Mouse (Mus musculus) hindlimb bud, embryonic 11.5 days (tissue): ENCODE measurements around the gene Syt8.
A peak's percentile ranks its signal among the peaks of the same experiment; 100 is the strongest.

Source experiments
- DNase-seq: peaks from one replicate; pipeline ENCODE4 v3.0.0-alpha.2; 2012; ENCODE audit warnings: low read depth, low spot score; ENCODE audit errors: extremely low spot score

Syt8 gene

GRCm38 (mm10) chr7:142408686-142409085 lies 26.0 kb upstream of the Syt8 start:
- DNase-seq: no peak

- no peak for DNase-seq
Measured at GRCm38 (mm10) chr7:142409603-142410002, 25.0 kb upstream of the Syt8 start.

GRCm38 (mm10) chr7:142413285-142413684 lies 21.4 kb upstream of the Syt8 start:
- no peak for DNase-seq

- DNase-seq: no peak
Measured at GRCm38 (mm10) chr7:142415314-142415713, 19.3 kb upstream of the Syt8 start.

GRCm38 (mm10) chr7:142416225-142416624 lies 18.4 kb upstream of the Syt8 start:
- no peak for DNase-seq

GRCm38 (mm10) chr7:142418027-142418426 lies 16.6 kb upstream of the Syt8 start:
- DNase-seq: no peak

GRCm38 (mm10) chr7:142418679-142419078 lies 16.0 kb upstream of the Syt8 start:
- no peak for DNase-seq

GRCm38 (mm10) chr7:142419887-142420286 lies 14.8 kb upstream of the Syt8 start:
- DNase-seq: no peak

- no peak for DNase-seq
Measured at GRCm38 (mm10) chr7:142421826-142422225, 12.8 kb upstream of the Syt8 start.

GRCm38 (mm10) chr7:142425641-142426213 lies 8.9 kb upstream of the Syt8 start:
- DNase-seq: no peak

GRCm38 (mm10) chr7:142428213-142428612 lies 6.4 kb upstream of the Syt8 start:
- DNase-seq: peak; percentile 54

- DNase-seq: no peak
Measured at GRCm38 (mm10) chr7:142430160-142430678, 4.4 kb upstream of the Syt8 start.

- DNase-seq: no peak
Measured at GRCm38 (mm10) chr7:142431106-142431505, 3.5 kb upstream of the Syt8 start.

- no peak for DNase-seq
Measured at GRCm38 (mm10) chr7:142433623-142434022, 1.0 kb upstream of the Syt8 start.

- DNase-seq: no peak
Measured at GRCm38 (mm10) chr7:142435524-142435923, 874 bp downstream of the Syt8 start.

GRCm38 (mm10) chr7:142437324-142437723 lies 2.7 kb downstream of the Syt8 start:
- no peak for DNase-seq

- no peak for DNase-seq
Measured at GRCm38 (mm10) chr7:142439966-142440365, 5.3 kb downstream of the Syt8 start.

- DNase-seq: no peak
Measured at GRCm38 (mm10) chr7:142440657-142441114, 6.0 kb downstream of the Syt8 start.

GRCm38 (mm10) chr7:142441585-142441984 lies 6.9 kb downstream of the Syt8 start, which contains the start of gene Tnni2:
Tnni2 (plus strand) TSS chr7:142441808.
- DNase-seq: no peak

GRCm38 (mm10) chr7:142442081-142442907 lies 7.6 kb downstream of the Syt8 start:
- no peak for DNase-seq

- DNase-seq: no peak
Measured at GRCm38 (mm10) chr7:142442908-142443420, 8.3 kb downstream of the Syt8 start.

GRCm38 (mm10) chr7:142443474-142443873 lies 8.8 kb downstream of the Syt8 start:
- DNase-seq: no peak
